Mouse (Mus musculus) hindlimb bud, embryonic 11.5 days (tissue): ENCODE measurements around the gene Phgdh.

Experiments used
- DNase-seq: peaks from one replicate; pipeline ENCODE4 v3.0.0-alpha.2; 2012; ENCODE audit warnings: low read depth, low spot score; ENCODE audit errors: extremely low spot score

The Phgdh gene

DNA sequence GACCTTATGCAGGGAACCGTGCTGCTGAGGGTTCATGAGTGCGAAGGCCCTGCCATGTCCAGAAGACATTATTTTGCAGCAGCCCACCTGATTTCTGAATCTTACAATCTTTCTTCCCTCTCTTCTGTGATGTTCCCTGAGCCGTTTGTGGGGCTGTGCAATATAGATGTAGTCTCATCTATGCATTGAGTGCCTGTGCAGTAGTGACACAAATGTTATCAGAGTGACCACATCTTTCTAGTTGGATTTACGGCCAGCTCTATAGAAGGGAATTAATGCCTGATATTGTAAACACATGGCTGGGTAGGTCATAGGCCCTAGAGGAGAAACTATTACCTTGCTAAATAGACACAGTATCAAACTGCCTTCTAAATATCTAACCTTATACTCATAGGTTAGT lies 39.5 kb downstream of the Phgdh start:
- DNase-seq = no peak

DNA sequence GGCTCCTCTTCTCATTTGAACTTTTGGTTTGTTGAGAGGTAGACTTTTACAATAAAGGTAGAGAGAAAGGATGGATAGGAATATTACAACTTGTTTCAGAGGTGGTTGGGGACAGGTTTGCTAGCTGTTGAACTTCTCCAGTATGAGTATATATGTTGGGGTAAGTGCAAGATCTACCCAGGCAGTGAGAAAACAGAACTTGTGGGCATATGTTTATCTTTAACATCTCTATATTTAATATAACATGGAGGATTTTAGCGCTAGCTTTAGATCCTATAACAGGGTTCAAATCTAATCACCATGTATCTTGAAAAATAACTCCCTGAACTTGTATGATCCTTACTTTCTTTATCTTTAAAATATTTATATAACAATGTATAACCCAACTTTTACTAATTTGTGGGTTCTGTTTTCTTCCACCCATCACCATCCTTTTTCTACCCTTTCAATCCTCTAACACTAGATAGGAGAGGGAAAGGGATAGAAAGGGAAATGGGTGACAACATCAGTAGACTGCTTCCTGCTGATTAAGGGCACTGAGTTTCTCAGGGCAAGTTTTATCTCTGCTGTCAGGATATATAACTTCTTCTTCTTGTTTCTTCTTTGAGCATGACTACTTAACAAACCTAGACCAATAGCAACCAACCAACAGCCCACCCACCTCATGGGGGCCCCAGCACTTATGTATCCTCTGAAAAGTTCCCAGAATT lies 40.2 kb downstream of the Phgdh start:
- no peak for DNase-seq

DNA sequence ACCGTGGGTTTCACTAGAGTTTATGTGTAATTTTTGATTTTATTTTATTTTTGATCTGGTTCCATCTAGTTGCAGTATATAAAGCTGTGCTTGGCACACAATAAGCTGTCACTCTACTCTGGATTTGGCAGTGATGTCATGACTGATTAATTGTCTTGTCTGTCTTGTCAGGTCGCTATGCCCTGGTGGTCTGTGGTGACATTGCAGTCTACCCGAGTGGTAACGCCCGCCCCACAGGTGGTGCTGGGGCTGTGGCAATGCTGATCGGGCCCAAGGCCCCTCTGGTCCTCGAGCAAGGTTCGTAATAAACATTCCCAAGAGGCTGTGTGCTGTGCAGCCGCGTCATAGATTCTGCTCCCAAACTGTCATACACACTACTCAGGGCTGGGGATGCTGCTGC lies 43.8 kb downstream of the Phgdh start:
- no peak for DNase-seq

DNA sequence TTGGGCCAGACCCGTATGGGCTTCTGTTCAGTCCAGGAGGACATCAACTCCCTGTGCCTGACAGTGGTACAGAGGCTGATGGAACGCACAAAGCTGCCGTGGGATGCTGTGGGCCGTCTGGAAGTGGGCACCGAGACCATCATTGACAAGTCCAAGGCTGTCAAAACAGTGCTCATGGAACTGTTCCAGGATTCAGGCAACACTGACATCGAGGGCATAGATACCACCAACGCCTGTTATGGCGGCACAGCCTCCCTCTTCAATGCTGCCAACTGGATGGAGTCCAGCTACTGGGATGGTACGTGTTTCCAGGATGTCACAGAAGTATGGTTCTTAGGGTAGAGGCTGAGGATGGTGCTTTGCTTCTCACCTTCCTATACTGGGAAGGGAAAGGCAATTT lies 48.7 kb downstream of the Phgdh start:
- no peak for DNase-seq

DNA sequence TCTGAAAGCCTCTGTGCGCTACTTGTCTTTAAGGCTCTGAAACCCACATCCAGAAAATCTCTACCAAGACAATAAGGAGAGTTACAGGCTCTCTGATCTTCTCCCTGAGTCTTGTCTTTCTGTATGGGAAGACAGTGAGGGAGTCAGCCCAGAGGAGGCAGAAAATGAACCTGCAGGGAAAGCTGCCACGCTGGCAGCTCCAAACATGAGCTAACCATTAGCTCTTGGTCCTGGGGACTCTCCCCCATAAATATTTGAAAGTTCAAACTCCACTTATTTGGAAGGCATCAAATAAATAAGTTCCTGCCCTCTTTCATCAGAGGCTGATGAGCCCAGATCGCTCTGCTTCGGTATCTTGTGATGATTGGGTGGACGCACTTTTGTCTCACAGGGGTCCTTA lies 56.6 kb downstream of the Phgdh start:
- no peak for DNase-seq

DNA sequence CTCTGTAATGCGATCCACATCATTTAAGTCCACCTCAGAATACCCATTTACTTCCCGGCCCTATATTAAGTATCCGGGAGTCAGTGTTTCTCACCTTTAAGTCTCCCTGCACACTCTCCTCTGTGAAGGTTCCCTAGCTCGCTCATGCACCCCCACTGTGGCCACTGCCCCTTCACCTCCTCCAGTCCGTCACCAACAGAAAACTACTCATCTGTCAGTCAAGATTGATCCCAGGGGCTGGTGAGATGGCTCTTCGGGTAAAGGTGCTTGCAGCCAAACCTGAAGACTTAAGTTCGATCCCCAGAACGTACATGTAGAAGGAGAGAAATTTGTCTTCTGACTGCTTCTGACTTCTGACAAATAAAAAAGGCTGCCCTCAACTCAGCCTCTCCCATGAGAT lies 57.4 kb downstream of the Phgdh start:
- DNase-seq = no peak

DNA sequence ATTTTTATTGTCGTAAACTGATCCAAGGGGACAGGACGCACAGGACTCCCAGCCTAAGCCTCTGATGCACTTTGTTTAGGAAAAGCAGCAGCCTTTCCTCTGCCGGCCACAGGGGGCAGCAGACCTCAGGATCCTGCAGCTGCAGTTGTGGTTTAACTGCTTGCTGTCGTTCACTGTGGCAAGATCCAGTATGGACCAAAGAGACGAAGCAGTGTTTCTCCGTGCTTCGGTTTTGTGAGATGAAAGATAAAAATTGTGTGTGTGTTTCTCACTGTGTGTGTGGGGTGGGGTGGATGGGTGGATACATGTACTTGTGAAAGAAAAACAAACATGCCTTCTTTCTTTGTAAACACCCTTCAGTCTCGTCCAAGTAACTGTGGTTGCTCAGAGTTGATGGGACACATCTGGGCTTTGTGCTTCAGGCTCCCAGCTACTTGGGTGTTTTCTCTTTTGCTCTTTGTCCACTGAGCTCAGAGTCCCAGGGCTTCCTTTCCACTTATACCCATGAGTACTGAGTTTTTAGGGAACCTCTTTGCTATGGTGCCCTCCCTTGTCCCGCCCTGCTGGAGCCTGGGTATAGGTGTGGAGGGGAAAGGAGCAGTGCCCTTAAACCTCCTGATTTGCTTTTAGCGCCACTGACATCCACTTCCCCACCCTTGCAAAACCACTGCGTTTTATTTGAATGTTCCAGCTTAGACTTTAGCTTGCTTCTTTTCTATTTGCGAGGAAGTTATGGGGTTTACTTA lies 58.7 kb downstream of the Phgdh start:
- peak; percentile 31 for DNase-seq

DNA sequence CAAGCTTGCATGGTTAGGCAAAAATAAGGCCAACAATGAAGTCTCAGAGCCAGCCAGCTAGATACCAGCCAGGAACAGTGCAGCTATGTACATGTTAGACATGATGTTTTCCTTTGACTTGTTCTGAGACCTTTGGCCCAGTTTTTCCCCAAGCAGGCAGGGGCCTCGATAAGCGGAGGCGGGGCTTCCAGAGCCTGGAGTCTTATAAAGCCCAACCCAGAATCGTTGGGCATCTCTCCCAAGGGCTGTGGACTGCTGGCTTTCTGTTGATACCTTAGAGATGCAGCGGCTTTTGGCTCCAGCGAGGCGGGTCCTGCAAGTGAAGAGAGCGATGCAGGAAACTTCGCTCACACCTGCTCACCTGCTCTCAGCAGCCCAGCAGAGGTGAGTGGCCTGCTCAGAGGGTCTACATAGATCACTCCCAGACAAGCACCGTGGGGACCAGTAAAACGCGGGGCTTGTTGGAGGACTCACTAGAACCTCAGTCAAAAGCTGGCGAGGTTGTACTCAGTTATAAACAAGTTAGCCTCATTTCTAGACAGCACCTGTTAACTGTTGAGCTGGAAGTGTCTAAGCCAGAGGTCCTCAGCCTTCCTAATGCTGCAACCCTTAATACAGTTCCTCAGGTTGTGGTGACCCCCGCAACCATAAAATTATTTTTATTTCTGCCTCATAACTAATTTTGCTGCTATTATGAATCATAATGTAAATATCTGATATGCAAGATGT lies 59.4 kb downstream of the Phgdh start, which contains the start of gene Hmgcs2:
Hmgcs2 (plus strand) TSS at position 232 of the 729 bp plus-strand sequence.
- no peak for DNase-seq

DNA sequence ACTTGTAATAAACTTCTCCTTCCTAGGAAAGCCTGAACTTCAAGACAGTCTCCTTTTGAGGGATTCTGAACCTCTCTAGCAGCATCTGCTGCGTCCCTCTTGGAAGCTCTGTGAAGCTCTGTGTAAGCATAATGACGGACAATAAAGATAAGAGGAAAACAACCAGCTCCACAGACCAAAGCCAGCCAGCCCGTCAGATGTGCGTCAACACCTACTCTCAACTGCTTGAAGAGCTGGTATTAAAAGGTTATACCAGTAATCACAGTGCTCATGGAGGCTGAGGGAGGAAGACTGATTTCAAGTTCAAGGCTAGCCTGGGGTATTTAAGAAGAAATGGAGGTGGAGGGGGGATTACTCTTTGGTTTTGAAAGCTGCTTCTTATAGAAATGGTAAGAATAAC lies 60.1 kb downstream of the Phgdh start:
- no peak for DNase-seq

DNA sequence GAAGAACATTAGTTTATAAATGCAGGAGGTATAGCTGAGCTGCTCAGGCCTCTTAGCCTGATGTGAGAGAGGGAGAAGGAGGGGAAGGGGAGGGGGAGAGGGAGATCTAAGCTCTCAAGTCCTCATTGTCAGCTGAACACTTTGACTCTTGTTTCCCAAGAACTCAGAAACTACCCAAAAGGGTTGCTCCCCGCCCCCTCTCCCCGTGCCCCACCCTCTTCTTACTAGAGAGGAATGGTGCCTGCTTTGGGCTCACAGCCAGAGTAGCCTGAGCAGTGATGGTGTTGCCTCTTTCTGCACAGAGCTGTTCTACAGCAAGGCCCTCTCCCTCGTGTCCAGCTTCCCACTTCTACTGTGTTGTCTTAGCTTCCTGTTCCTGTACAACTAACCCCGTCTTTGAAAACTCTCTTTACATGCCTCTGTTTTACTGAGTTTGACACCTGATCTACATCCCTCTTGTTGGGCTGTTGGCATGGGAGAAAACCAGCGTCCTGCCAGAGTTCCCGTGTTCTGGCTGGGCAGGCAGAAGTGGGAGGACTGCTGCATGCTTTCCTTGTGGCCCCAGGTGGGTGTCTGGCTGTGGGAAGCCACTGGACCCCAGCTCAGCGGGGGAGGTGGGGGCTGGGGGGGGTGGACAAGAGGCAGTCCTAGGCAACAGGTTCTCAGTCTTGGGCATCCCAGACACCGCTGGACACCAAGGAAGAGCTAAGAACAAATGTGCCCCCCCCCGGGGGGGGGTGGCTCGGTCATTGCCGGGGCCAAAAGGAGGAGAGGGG lies 66.0 kb downstream of the Phgdh start:
- no peak for DNase-seq

DNA sequence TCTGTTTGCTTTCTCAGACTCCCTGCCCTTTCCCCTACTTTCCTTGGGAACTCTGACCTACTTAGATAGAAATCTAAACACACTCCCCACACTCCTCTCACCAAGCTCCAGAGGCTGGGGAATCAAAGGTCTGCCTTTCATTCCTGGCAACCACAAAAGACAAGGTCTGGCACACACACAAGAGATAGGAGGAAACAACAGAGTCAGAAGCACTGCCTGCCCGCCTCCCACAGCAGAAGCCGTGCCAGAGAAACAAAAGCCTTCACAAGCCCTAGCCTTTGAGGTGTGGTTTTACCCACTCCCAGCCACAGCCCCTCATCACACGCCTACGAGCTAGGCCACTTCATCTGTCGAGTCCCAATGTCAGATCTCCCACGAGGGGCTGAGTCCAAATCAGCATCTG lies 72.5 kb downstream of the Phgdh start:
- no peak for DNase-seq
